In genomic region chr12:119209384-119210072, GRCm38 (mm10) we compare ENCODE assay signal across 20 mouse cellular contexts. TPM values are rescaled to one million over a fixed set of nuclear protein-coding genes. Genes with fewer than 3 reads are reported as not detected.
DNase-seq lines count a peak whose midpoint lies in the region; ATAC-seq lines count a peak whose summit lies in the region.
"Had no signal": no experiment of that assay in that cellular context is flagged by ENCODE, and none has a peak within 500 bp of the region (broad histone marks: within the 10 kb centered on the region; RNA-seq: fewer than 3 reads in every experiment).

No protein-coding gene starts in this region.

- peak; percentile 65 to 68 for DNase-seq in frontal cortex, adult 2 months (ENCODE audit: extremely low spot score in 1 of 2, low spot score in 1 of 2)
- peak; percentile 35 to 78 for DNase-seq in frontal cortex, postnatal 36 days (ENCODE audit: low spot score in 2 of 2)
- peak; percentile 41 to 89 for DNase-seq in left cerebral cortex, postnatal 25 days (ENCODE audit: low spot score in 2 of 2)
- DNase-seq in right cerebral cortex, postnatal 14 days = peak; percentile 26
- DNase-seq in adipocyte (ENCODE audit: low spot score) = no peak
- no peak for DNase-seq in heart, adult 9 months (ENCODE audit: low spot score in 2 of 2)
- DNase-seq: adrenal gland, postnatal 10 days; cerebellum, adult 8-10 months; cerebellum, postnatal 36 days; embryo, embryonic 11 days; gastrocnemius, adult 2 months; heart, adult 11 months; kidney, adult 11 months; kidney, postnatal 36 days; lung, embryonic 14.5 days had no signal

- intact Hi-C loops in left cerebral cortex, postnatal 25 days (cut with DNase I) = loop anchor here (2.0 kb wide), 2 partner anchors 225 to 241 kb away; no protein-coding TSS in a partner anchor

- ATAC-seq in megakaryocyte-erythroid progenitor cell, adult 5-6 weeks (replicated peaks; ENCODE audit: low FRiP score, low TSS enrichment, poor library complexity, severe bottlenecking) = no peak
- ATAC-seq: activated CD4-positive, CD25-positive, alpha-beta regulatory T cell, adult 4 months; forebrain, embryonic 15.5 days; midbrain, embryonic 15.5 days had no signal

RNA-seq across cellular contexts. Expression of gene Itgb8, which starts 29.1 kb away (rescaled TPM):
- polyA plus RNA-seq in frontal cortex, adult 2 months (2012; rRNA removed) = 15.2 and 16.3 TPM in 2 replicates
- 10 to 100 TPM; 31.9 to 44.1 TPM for total RNA-seq in left cerebral cortex, postnatal 25 days (2021)
- 1.1 TPM in 1 of 2 replicates, not detected in the other for total RNA-seq in megakaryocyte-erythroid progenitor cell, adult 5-6 weeks (2014; fragmentation: Nextera tagmentation)
- total RNA-seq in megakaryocyte-erythroid progenitor cell, adult 5-6 weeks (2017) = 0.09 TPM in 1 of 2 replicates, not detected in the other
- total RNA-seq: MEL had no signal

Comparison
In these comparisons a context has a peak if more than half of its experiments do, and no peak if none do; other contexts are left out.
1. DNase-seq: peak in frontal cortex, adult 2 months (2 of 2), frontal cortex, postnatal 36 days (2 of 2), left cerebral cortex, postnatal 25 days (2 of 2) and right cerebral cortex, postnatal 14 days (single experiment); none in adipocyte (single experiment) and heart, adult 9 months (0 of 2).
2. RNA of gene Itgb8, which starts 29.1 kb away (total RNA-seq): 31.9 to 44.1 TPM in left cerebral cortex, postnatal 25 days; 0.09 to 1.1 TPM in megakaryocyte-erythroid progenitor cell, adult 5-6 weeks; every median in the first group is over 10 times any median in the second.